Mouse (Mus musculus): ENCODE results near the gene Gsn. TPM values are rescaled to one million over a fixed set of nuclear protein-coding genes. Genes with fewer than 3 reads are reported as not detected.

The Gsn gene
- polyA plus RNA-seq, 1 experiment from 2014 or later = 327 TPM

- Histone ChIP-seq H3K9ac (no peak overlapping the region), H3K36me3 (peaks cover 58% of the 10 kb centered on the region), H3K9me3 (replicated peaks) (no peaks in the 10 kb centered on the region), H3K4me1 (no peaks in the 10 kb centered on the region), H3K4me3 (replicated peaks) (no peak overlapping the region), H3K27ac (replicated peaks) (no peak overlapping the region), H3K4me2 (replicated peaks) (no peak overlapping the region), H3K27me3 (no peaks in the 10 kb centered on the region)
- no peak for ATAC-seq (ENCODE audit: insufficient number of reproducible peaks, low FRiP score, low TSS enrichment, low read depth)
- WGBS = 69% methylated on average over 1 of the region's 1 CpGs
Measured at GRCm38 (mm10) chr2:35308166-35308565, 52.0 kb downstream of the Gsn start.

GRCm38 (mm10) chr2:35309906-35310493, 53.8 kb downstream of the Gsn start:
- Histone ChIP-seq H3K9ac (no peak overlapping the region), H3K4me3 (replicated peaks) (no peak overlapping the region), H3K9me3 (replicated peaks) (no peaks in the 10 kb centered on the region), H3K4me1 (no peaks in the 10 kb centered on the region), H3K36me3 (peaks cover 41% of the 10 kb centered on the region), H3K4me2 (replicated peaks) (no peak overlapping the region), H3K27me3 (no peaks in the 10 kb centered on the region), H3K27ac (replicated peaks) (0 out of 2 replicates have a peak overlapping the region, but pooled peaks have one; percentile 13)
- ATAC-seq (ENCODE audit: insufficient number of reproducible peaks, low FRiP score, low TSS enrichment, low read depth) = no peak
- 74% methylated on average over 4 of the region's 4 CpGs for WGBS

GRCm38 (mm10) chr2:35314300-35314699, 58.1 kb downstream of the Gsn start:
- no peaks in the 10 kb centered on the region for H3K4me1 ChIP-seq
- ATAC-seq (ENCODE audit: insufficient number of reproducible peaks, low FRiP score, low TSS enrichment, low read depth) = no peak
- WGBS = 56% methylated on average over 3 of the region's 3 CpGs
- no peak overlapping the region for H3K4me3 ChIP-seq (replicated peaks)
- H3K36me3 ChIP-seq = peaks cover 4% of the 10 kb centered on the region; the same call in 1 of the 2 replicates
- no peaks in the 10 kb centered on the region for H3K27me3 ChIP-seq
- no peaks in the 10 kb centered on the region for H3K9me3 ChIP-seq (replicated peaks)
- H3K9ac ChIP-seq = no peak overlapping the region
- H3K4me2 ChIP-seq (replicated peaks) = no peak overlapping the region
- H3K27ac ChIP-seq (replicated peaks) = no peak overlapping the region

DNA sequence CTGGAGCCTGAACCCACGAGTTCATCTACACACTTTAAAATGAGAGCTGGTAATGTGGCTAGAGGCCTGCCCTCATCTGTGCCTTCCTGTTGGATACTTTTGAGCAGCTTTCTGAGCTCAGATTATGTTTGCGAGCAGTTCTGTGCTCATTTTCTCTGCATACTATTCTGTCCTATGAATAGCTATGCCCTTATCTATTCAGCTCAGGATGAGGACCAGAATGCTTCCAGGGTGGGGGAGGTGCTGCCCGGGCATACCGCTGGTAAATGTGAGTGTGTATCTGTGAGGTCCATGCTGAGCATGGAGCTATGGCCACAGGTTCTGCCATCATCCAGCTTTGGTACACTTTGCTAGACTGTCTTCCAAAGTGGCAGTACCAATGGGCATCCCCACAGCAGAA, 61.4 kb downstream of the Gsn start:
- Histone ChIP-seq H3K36me3 (no peaks in the 10 kb centered on the region; the same call in 1 of the 2 replicates), H3K4me1 (peaks cover 9% of the 10 kb centered on the region), H3K4me2 (replicated peaks) (no peak overlapping the region), H3K27ac (replicated peaks) (no peak overlapping the region), H3K27me3 (no peaks in the 10 kb centered on the region), H3K4me3 (replicated peaks) (no peak overlapping the region), H3K9ac (no peak overlapping the region), H3K9me3 (replicated peaks) (no peaks in the 10 kb centered on the region)
- 85% methylated on average over 4 of the region's 4 CpGs for WGBS
- ATAC-seq (ENCODE audit: insufficient number of reproducible peaks, low FRiP score, low TSS enrichment, low read depth) = no peak

- Histone ChIP-seq H3K27me3 (no peaks in the 10 kb centered on the region), H3K36me3 (no peaks in the 10 kb centered on the region; the same call in 1 of the 2 replicates), H3K4me1 (peaks cover 15% of the 10 kb centered on the region), H3K4me3 (replicated peaks) (no peak overlapping the region), H3K9me3 (replicated peaks) (no peaks in the 10 kb centered on the region), H3K9ac (no peak overlapping the region), H3K27ac (replicated peaks) (no peak overlapping the region), H3K4me2 (replicated peaks) (no peak overlapping the region)
- WGBS = 86% methylated on average over 12 of the region's 12 CpGs
- no peak for ATAC-seq (ENCODE audit: insufficient number of reproducible peaks, low FRiP score, low TSS enrichment, low read depth)
Measured at GRCm38 (mm10) chr2:35318405-35318804, 62.2 kb downstream of the Gsn start.

GRCm38 (mm10) chr2:35320399-35320798, 64.2 kb downstream of the Gsn start:
- no peaks in the 10 kb centered on the region for H3K27me3 ChIP-seq
- no peaks in the 10 kb centered on the region; the same call in 1 of the 2 replicates for H3K36me3 ChIP-seq
- peaks cover 16% of the 10 kb centered on the region for H3K4me1 ChIP-seq
- no peak overlapping the region for H3K4me2 ChIP-seq (replicated peaks)
- H3K27ac ChIP-seq (replicated peaks) = no peak overlapping the region
- H3K9ac ChIP-seq = no peak overlapping the region
- no peaks in the 10 kb centered on the region for H3K9me3 ChIP-seq (replicated peaks)
- ATAC-seq (ENCODE audit: insufficient number of reproducible peaks, low FRiP score, low TSS enrichment, low read depth) = no peak
- H3K4me3 ChIP-seq (replicated peaks) = no peak overlapping the region
- WGBS = 83% methylated on average over 15 of the region's 15 CpGs

DNA sequence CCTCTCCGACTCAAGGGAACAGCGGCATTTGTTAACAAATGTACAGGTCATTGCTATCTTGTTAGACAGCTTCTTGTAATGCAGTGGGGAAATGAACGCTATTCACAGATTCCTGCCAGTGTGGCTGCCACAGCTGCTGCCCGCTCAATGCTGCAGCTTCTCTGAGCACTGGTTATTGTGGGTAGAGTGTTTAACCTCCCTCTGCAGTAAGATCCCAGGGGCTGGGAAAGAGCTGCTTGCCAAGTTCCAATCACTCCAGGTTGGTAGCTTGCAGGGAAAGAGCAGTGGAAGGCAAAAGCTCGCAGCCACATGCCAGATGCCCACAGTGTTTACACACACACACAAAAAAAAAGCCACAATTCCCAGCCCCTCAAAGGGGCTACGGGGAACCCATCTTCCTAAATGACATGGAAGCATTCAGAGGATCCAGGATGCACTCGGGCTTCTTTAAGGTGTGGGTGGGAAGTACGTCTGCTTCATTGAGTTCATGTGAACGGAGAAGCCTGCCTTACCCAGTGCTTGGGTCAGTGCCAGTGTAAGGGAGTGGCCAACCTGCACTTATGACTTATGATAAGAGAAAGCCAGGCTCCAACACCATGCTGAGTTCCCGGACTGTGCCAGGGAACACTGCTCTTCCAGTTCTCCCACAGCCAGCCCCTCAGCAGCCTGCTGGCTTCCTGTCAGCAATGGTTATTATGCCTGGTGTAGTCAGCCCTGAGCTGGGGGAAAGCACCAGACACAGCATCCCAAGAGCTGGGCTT, 66.4 kb downstream of the Gsn start:
- no peak overlapping the region for H3K4me3 ChIP-seq (replicated peaks)
- WGBS = 49% methylated on average over 10 of the region's 10 CpGs
- no peaks in the 10 kb centered on the region for H3K9me3 ChIP-seq (replicated peaks)
- peak; percentile 70 for ATAC-seq (ENCODE audit: insufficient number of reproducible peaks, low FRiP score, low TSS enrichment, low read depth)
- H3K27me3 ChIP-seq = no peaks in the 10 kb centered on the region
- peaks cover 16% of the 10 kb centered on the region for H3K4me1 ChIP-seq
- no peak overlapping the region for H3K9ac ChIP-seq
- H3K4me2 ChIP-seq (replicated peaks) = no peak overlapping the region
- H3K27ac ChIP-seq (replicated peaks) = 0 out of 2 replicates have a peak overlapping the region, but pooled peaks have one; percentile 28
- H3K36me3 ChIP-seq = no peaks in the 10 kb centered on the region; the same call in 1 of the 2 replicates

DNA sequence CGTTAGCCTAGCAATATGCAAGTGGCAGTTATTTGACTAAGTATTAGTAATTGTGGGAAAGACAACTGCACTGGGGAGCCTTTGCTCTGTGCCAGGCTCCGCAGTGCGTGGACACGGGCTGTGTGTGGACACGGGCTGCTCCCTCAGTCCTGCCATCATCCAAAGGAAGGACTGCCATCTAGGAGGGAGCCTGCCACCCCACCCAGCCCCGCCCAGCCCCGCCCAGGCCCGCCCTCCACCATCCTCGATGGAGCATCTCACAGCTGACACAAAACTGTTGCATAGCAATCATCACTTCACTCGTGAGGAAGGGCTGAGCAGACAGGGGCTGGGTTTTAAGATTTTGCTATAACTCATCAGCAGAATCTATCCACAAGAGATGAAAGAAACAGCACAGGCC, 69.8 kb downstream of the Gsn start:
- Histone ChIP-seq H3K4me2 (replicated peaks) (no peak overlapping the region), H3K27ac (replicated peaks) (no peak overlapping the region), H3K9me3 (replicated peaks) (no peaks in the 10 kb centered on the region), H3K9ac (no peak overlapping the region), H3K4me3 (replicated peaks) (no peak overlapping the region), H3K4me1 (peaks cover 20% of the 10 kb centered on the region), H3K27me3 (no peaks in the 10 kb centered on the region), H3K36me3 (no peaks in the 10 kb centered on the region)
- 74% methylated on average over 10 of the region's 10 CpGs for WGBS
- ATAC-seq (ENCODE audit: insufficient number of reproducible peaks, low FRiP score, low TSS enrichment, low read depth) = no peak

DNA sequence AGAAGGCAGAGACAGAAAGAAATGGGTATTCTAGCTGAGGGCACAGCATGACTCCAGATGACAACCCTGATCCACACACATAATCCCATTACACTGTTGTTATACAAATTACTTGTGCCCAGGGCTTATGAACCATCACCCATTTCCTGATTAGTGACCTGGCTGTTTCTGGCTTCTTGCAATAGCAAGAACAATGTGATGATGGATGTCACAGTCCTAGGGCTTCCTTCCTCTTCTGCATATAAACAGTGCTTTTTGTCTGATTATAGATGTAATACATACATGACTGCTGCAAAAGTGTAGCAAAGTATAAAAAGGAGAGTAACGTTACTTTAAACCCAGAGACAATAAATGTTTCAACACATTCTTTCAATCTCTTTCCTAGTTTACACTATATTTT, 70.8 kb downstream of the Gsn start:
- peaks cover 18% of the 10 kb centered on the region for H3K4me1 ChIP-seq
- no peak for ATAC-seq (ENCODE audit: insufficient number of reproducible peaks, low FRiP score, low TSS enrichment, low read depth)
- H3K27me3 ChIP-seq = no peaks in the 10 kb centered on the region
- no peak overlapping the region for H3K27ac ChIP-seq (replicated peaks)
- no peaks in the 10 kb centered on the region for H3K9me3 ChIP-seq (replicated peaks)
- 63% methylated on average over 1 of the region's 1 CpGs for WGBS
- no peak overlapping the region for H3K4me2 ChIP-seq (replicated peaks)
- H3K36me3 ChIP-seq = no peaks in the 10 kb centered on the region
- H3K9ac ChIP-seq = no peak overlapping the region
- H3K4me3 ChIP-seq (replicated peaks) = no peak overlapping the region

DNA sequence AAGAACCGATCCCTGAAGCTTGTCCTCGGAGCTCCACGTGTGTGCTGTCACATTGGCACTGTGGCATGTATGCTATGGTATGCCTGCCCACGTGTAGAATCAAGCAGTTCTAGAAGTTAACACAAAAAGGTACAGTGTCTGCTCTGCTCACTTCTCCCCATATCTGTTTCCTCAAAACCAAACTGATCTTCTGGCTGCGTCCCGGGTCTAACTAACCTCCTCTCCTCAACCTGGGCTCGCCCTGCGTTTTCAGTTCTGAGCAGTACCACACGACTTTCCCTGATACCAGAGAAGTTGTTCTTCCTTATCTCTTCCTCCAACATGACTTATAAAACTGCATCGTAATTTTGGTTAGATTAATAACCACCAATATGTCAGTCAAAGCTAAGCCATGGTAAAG, 71.4 kb downstream of the Gsn start:
- H3K27ac ChIP-seq (replicated peaks) = no peak overlapping the region
- no peak overlapping the region for H3K4me2 ChIP-seq (replicated peaks)
- H3K9me3 ChIP-seq (replicated peaks) = no peaks in the 10 kb centered on the region
- H3K4me3 ChIP-seq (replicated peaks) = no peak overlapping the region
- peaks cover 11% of the 10 kb centered on the region; the same call in 1 of the 2 replicates for H3K4me1 ChIP-seq
- no peaks in the 10 kb centered on the region for H3K27me3 ChIP-seq
- H3K9ac ChIP-seq = no peak overlapping the region
- no peak for ATAC-seq (ENCODE audit: insufficient number of reproducible peaks, low FRiP score, low TSS enrichment, low read depth)
- WGBS = 57% methylated on average over 10 of the region's 10 CpGs
- H3K36me3 ChIP-seq = no peaks in the 10 kb centered on the region

DNA sequence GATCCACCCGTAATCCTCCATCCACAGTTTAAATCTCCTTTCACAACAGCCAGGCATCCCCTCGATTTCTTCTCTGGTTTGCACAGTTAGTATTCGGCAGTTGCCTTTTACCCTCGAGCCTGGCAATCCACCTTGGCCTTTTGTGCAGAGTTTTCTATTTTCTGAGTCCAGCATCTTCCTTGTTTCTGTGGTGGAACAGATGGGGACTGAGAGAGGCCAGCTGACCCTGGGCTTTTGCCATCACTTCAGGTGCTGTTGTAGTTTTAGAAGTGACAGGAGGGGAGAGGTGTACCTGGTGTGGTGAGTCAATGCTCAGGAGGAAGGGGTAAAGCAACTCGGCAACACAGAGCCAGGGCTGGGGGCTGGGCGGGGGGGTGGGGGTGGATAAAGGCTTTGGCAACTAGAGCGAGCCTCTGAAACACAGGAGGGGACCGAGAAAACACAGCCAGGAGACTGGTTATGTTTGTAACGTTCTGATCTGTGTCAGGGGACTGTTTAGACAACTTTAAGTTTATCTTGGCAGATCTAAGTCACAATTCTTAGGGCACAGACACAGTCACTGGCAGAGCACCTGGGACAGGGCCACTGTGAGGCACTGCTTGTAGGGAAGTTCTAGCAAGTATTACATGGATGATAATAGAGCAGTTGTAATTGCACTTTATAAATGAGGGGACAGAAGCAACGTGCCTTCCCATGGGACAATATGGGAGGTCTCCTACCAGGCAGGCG, 72.0 kb downstream of the Gsn start:
- Histone ChIP-seq H3K4me1 (0 out of 2 replicates have a peak, but pooled peaks cover 7% of the 10 kb centered on the region), H3K27me3 (no peaks in the 10 kb centered on the region), H3K9ac (no peak overlapping the region), H3K4me2 (replicated peaks) (no peak overlapping the region), H3K4me3 (replicated peaks) (no peak overlapping the region), H3K36me3 (no peaks in the 10 kb centered on the region), H3K27ac (replicated peaks) (no peak overlapping the region), H3K9me3 (replicated peaks) (no peaks in the 10 kb centered on the region)
- ATAC-seq (ENCODE audit: insufficient number of reproducible peaks, low FRiP score, low TSS enrichment, low read depth) = no peak
- 39% methylated on average over 11 of the region's 11 CpGs for WGBS
